Mouse (Mus musculus): ENCODE data around the gene Tab1. TPM values are rescaled to one million over a fixed set of nuclear protein-coding genes. Genes with fewer than 3 reads are reported as not detected.

Gene Tab1
- polyA plus RNA-seq, 1 experiment from 2014 or later = 12.2 TPM

GRCm38 (mm10) chr15:80182072-80182700 is 49.3 kb downstream of the Tab1 start:
- no peak overlapping the region for H3K4me3 ChIP-seq (ENCODE audit: low read depth, low read length)
- no peak overlapping the region for H3K9ac ChIP-seq (ENCODE audit: low read depth, low read length)
- no peaks in the 10 kb centered on the region for H3K9me3 ChIP-seq (replicated peaks; ENCODE audit: control insufficient read depth, low read length)
- H3K4me1 ChIP-seq (ENCODE audit: control insufficient read depth, low read depth, low read length) = peaks cover 13% of the 10 kb centered on the region
- peak; percentile 88 for ATAC-seq (ENCODE audit: low read depth)
- no peaks in the 10 kb centered on the region for H3K27me3 ChIP-seq (ENCODE audit: control insufficient read depth, insufficient read depth, low read depth, low read length)
- no peaks in the 10 kb centered on the region for H3K36me3 ChIP-seq (ENCODE audit: control insufficient read depth, insufficient read depth)
- 61% methylated on average over 4 of the region's 4 CpGs for WGBS (ENCODE audit: insufficient replicate concordance)
- H3K4me2 ChIP-seq (ENCODE audit: low read depth, low read length) = no peak overlapping the region
- peak overlapping the region; percentile 51; the same call in 1 of the 2 replicates for H3K27ac ChIP-seq (ENCODE audit: low read length)

DNA sequence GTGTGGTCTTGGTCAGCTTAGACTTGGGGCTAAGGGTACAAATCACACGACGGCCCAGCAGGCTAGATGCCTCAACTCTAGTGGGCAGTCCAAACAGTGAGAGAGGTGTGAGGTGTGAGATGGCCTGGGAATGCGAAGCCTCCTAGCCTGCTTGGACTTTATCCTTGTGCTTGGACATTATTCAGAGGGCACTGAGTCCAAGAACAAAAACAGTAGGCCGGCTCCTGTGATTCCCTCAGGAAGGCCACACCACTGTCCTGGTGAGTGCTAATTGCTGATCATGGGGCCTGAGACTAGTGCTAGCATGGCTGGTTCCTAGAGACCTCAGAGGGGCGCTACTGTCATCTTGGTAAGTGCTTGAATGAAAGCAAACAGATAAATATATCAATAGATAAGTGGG is 56.0 kb downstream of the Tab1 start:
- Histone ChIP-seq H3K4me3 (ENCODE audit: low read depth, low read length) (no peak overlapping the region), H3K9me3 (replicated peaks; ENCODE audit: control insufficient read depth, low read length) (no peaks in the 10 kb centered on the region), H3K36me3 (ENCODE audit: control insufficient read depth, insufficient read depth) (no peaks in the 10 kb centered on the region), H3K4me2 (ENCODE audit: low read depth, low read length) (no peak overlapping the region), H3K4me1 (ENCODE audit: control insufficient read depth, low read depth, low read length) (peaks cover 9% of the 10 kb centered on the region), H3K27ac (ENCODE audit: low read length) (no peak overlapping the region), H3K9ac (ENCODE audit: low read depth, low read length) (no peak overlapping the region), H3K27me3 (ENCODE audit: control insufficient read depth, insufficient read depth, low read depth, low read length) (no peaks in the 10 kb centered on the region)
- no peak for ATAC-seq (ENCODE audit: low read depth)
- 53% methylated on average over 5 of the region's 5 CpGs for WGBS (ENCODE audit: insufficient replicate concordance)

DNA sequence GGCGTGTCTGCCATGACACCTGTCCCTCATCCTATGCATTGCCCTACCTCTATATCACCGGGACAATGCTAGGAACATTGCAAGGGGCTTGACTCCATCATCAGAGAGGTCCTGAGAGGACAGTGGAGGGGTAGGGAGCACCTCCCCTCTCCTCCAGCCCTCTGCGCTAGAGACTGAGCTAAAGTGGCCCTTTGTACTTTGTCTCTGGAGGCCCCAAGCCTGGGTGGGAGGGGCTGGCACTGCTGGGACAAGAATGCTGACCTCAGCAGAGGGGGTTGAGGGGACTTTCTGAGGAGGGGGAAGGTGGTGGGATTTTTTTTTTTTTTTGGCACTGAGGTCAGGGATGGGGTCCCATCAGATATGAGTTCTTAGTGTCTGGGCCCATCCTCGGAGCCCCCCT is 57.1 kb downstream of the Tab1 start:
- 64% methylated on average over 4 of the region's 4 CpGs for WGBS (ENCODE audit: insufficient replicate concordance)
- no peak overlapping the region for H3K27ac ChIP-seq (ENCODE audit: low read length)
- peak; percentile 45; the same call in 1 of the 2 replicates for ATAC-seq (ENCODE audit: low read depth)

DNA sequence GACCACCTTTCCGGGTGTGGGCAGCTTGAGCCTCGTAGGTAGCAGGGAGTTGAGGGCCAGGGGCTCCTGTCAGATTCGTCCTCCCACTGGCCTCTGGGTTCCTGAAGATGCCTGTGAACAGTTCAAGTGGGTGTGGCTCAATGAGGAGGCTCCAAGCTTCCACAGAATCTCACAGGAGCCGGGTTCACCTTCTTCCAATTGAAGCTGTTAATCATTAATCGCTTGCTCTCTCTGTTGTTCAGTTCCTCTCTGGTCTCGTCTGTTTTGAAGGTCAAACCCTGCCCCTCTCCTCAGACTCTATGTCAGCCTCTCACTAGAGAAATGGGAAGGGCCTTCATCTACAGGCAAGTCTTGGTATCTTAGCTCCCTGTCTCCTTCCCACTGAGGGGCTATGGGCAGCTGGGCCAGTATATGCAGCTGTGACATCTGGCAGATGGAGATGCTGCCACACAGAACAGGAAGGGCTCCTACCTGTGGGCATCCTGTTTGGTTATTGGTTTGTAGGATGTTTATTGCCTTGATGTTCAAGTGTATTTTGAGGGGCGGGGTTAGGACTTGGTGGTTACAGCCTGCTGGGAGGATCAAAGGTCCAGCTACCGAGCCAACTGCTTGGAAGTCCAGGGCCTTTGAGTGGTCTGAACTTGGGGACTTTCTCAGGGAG is 58.8 kb downstream of the Tab1 start:
- no peak overlapping the region for H3K4me3 ChIP-seq (ENCODE audit: low read depth, low read length)
- no peak overlapping the region for H3K27ac ChIP-seq (ENCODE audit: low read length)
- H3K9me3 ChIP-seq (replicated peaks; ENCODE audit: control insufficient read depth, low read length) = no peaks in the 10 kb centered on the region
- H3K4me2 ChIP-seq (ENCODE audit: low read depth, low read length) = no peak overlapping the region
- peaks cover 7% of the 10 kb centered on the region for H3K4me1 ChIP-seq (ENCODE audit: control insufficient read depth, low read depth, low read length)
- ATAC-seq (ENCODE audit: low read depth) = no peak
- 39% methylated on average over 8 of the region's 8 CpGs for WGBS (ENCODE audit: insufficient replicate concordance)
- H3K9ac ChIP-seq (ENCODE audit: low read depth, low read length) = no peak overlapping the region
- no peaks in the 10 kb centered on the region for H3K36me3 ChIP-seq (ENCODE audit: control insufficient read depth, insufficient read depth)
- no peaks in the 10 kb centered on the region for H3K27me3 ChIP-seq (ENCODE audit: control insufficient read depth, insufficient read depth, low read depth, low read length)

More for the DNA sequence above, 57.1 kb downstream of the Tab1 start:
- no peaks in the 10 kb centered on the region for H3K36me3 ChIP-seq (ENCODE audit: control insufficient read depth, insufficient read depth)
- H3K9me3 ChIP-seq (replicated peaks; ENCODE audit: control insufficient read depth, low read length) = no peaks in the 10 kb centered on the region
- H3K4me1 ChIP-seq (ENCODE audit: control insufficient read depth, low read depth, low read length) = peaks cover 9% of the 10 kb centered on the region
- H3K4me2 ChIP-seq (ENCODE audit: low read depth, low read length) = no peak overlapping the region
- H3K27me3 ChIP-seq (ENCODE audit: control insufficient read depth, insufficient read depth, low read depth, low read length) = no peaks in the 10 kb centered on the region
- H3K4me3 ChIP-seq (ENCODE audit: low read depth, low read length) = no peak overlapping the region
- no peak overlapping the region for H3K9ac ChIP-seq (ENCODE audit: low read depth, low read length)

DNA sequence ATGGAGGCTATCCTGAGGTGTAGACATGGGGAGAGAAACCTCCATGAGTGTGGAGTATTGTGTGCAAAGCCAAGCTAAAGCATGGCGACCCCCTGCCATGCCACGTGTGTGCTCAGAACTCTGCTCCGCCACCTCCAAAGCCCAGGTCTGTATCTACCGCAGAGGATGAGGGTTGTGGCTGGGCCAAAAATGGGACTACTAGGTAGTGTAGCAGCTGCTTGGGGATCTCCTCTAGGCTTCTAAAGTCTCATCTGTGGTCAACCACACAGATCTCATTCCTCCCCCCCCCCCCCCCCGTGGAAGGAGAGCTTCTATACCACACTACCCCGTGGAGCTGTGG is 59.3 kb downstream of the Tab1 start:
- Histone ChIP-seq H3K4me1 (ENCODE audit: control insufficient read depth, low read depth, low read length) (peaks cover 7% of the 10 kb centered on the region), H3K9ac (ENCODE audit: low read depth, low read length) (no peak overlapping the region), H3K4me3 (ENCODE audit: low read depth, low read length) (no peak overlapping the region), H3K9me3 (replicated peaks; ENCODE audit: control insufficient read depth, low read length) (no peaks in the 10 kb centered on the region), H3K36me3 (ENCODE audit: control insufficient read depth, insufficient read depth) (no peaks in the 10 kb centered on the region), H3K27me3 (ENCODE audit: control insufficient read depth, insufficient read depth, low read depth, low read length) (no peaks in the 10 kb centered on the region), H3K27ac (ENCODE audit: low read length) (no peak overlapping the region), H3K4me2 (ENCODE audit: low read depth, low read length) (no peak overlapping the region)
- ATAC-seq (ENCODE audit: low read depth) = no peak
- 58% methylated on average over 6 of the region's 6 CpGs for WGBS (ENCODE audit: insufficient replicate concordance)

DNA sequence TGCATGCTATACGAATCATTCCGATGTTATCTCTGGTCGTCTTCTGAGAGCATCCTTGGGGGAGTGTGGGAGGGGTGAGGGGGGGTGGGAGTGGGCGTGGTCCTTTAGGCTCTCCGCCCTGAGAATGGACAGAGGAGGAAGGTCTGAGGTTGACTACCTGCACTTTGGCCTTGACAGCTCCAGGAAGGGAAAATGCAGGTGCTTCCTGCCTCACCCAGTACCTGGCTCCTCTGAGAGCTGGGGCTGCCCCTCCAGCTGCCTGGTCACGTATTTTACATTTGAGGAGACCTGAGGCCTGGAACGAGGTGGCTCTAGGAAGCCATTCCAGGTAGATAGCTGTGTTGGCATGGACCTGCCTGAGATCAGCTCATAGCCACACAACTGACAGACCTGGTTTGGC is 59.9 kb downstream of the Tab1 start:
- Histone ChIP-seq H3K36me3 (ENCODE audit: control insufficient read depth, insufficient read depth) (no peaks in the 10 kb centered on the region), H3K27ac (ENCODE audit: low read length) (no peak overlapping the region), H3K27me3 (ENCODE audit: control insufficient read depth, insufficient read depth, low read depth, low read length) (no peaks in the 10 kb centered on the region), H3K9ac (ENCODE audit: low read depth, low read length) (no peak overlapping the region), H3K4me2 (ENCODE audit: low read depth, low read length) (no peak overlapping the region), H3K4me3 (ENCODE audit: low read depth, low read length) (no peak overlapping the region), H3K4me1 (ENCODE audit: control insufficient read depth, low read depth, low read length) (peaks cover 7% of the 10 kb centered on the region), H3K9me3 (replicated peaks; ENCODE audit: control insufficient read depth, low read length) (no peaks in the 10 kb centered on the region)
- 51% methylated on average over 7 of the region's 7 CpGs for WGBS (ENCODE audit: insufficient replicate concordance)
- no peak for ATAC-seq (ENCODE audit: low read depth)

- ATAC-seq (ENCODE audit: low read depth) = no peak
- H3K27me3 ChIP-seq (ENCODE audit: control insufficient read depth, insufficient read depth, low read depth, low read length) = no peaks in the 10 kb centered on the region
- H3K4me3 ChIP-seq (ENCODE audit: low read depth, low read length) = no peak overlapping the region
- no peaks in the 10 kb centered on the region for H3K36me3 ChIP-seq (ENCODE audit: control insufficient read depth, insufficient read depth)
- no peak overlapping the region for H3K9ac ChIP-seq (ENCODE audit: low read depth, low read length)
- H3K4me2 ChIP-seq (ENCODE audit: low read depth, low read length) = no peak overlapping the region
- no peaks in the 10 kb centered on the region for H3K4me1 ChIP-seq (ENCODE audit: control insufficient read depth, low read depth, low read length)
- H3K27ac ChIP-seq (ENCODE audit: low read length) = no peak overlapping the region
- 56% methylated on average over 2 of the region's 2 CpGs for WGBS (ENCODE audit: insufficient replicate concordance)
- H3K9me3 ChIP-seq (replicated peaks; ENCODE audit: control insufficient read depth, low read length) = no peaks in the 10 kb centered on the region
These were observed 66.6 kb downstream of the Tab1 start for GRCm38 (mm10) chr15:80199556-80199955.

DNA sequence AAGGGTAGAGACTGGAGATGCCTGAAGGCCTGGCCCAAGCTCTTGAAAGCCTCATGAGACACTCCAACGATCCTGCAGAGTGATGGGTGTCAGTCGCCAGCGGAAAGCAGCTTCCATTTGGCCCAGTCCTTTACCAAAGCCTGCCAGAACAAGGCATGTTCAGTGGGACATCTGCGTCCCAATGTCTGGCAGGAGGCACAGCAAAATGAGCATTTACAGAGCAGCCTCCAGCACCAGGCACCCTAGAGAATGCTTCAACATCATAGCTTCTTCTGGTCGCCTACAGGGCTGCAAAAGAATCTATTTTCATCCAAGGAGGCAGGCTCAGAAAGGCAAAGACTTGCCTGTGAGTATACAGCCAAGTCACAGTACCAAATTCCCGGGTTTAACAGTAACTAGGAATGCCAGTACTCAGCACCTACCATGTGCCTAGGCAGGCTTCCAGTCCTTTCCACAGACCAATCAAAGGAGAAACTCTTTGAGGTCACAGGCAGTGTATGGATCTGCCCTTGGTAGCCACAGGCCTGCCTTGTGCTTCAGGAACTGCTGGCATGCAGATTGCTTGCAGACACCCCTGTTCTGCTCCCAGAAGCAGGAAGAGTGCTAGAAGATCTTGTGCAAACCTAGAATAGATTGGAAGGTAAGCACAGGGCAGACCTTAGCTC is 69.3 kb downstream of the Tab1 start:
- 51% methylated on average over 6 of the region's 6 CpGs for WGBS (ENCODE audit: insufficient replicate concordance)
- Histone ChIP-seq H3K9ac (ENCODE audit: low read depth, low read length) (no peak overlapping the region), H3K27me3 (ENCODE audit: control insufficient read depth, insufficient read depth, low read depth, low read length) (no peaks in the 10 kb centered on the region), H3K9me3 (replicated peaks; ENCODE audit: control insufficient read depth, low read length) (no peaks in the 10 kb centered on the region), H3K4me1 (ENCODE audit: control insufficient read depth, low read depth, low read length) (no peaks in the 10 kb centered on the region), H3K27ac (ENCODE audit: low read length) (no peak overlapping the region), H3K4me3 (ENCODE audit: low read depth, low read length) (no peak overlapping the region), H3K36me3 (ENCODE audit: control insufficient read depth, insufficient read depth) (no peaks in the 10 kb centered on the region), H3K4me2 (ENCODE audit: low read depth, low read length) (no peak overlapping the region)
- ATAC-seq (ENCODE audit: low read depth) = no peak

- Histone ChIP-seq H3K4me1 (ENCODE audit: control insufficient read depth, low read depth, low read length) (no peaks in the 10 kb centered on the region), H3K27me3 (ENCODE audit: control insufficient read depth, insufficient read depth, low read depth, low read length) (no peaks in the 10 kb centered on the region), H3K9ac (ENCODE audit: low read depth, low read length) (no peak overlapping the region), H3K36me3 (ENCODE audit: control insufficient read depth, insufficient read depth) (no peaks in the 10 kb centered on the region), H3K27ac (ENCODE audit: low read length) (no peak overlapping the region), H3K4me2 (ENCODE audit: low read depth, low read length) (no peak overlapping the region), H3K4me3 (ENCODE audit: low read depth, low read length) (no peak overlapping the region), H3K9me3 (replicated peaks; ENCODE audit: control insufficient read depth, low read length) (no peaks in the 10 kb centered on the region)
- WGBS (ENCODE audit: insufficient replicate concordance) = 24% methylated on average over 4 of the region's 4 CpGs
- no peak for ATAC-seq (ENCODE audit: low read depth)
These were observed 70.5 kb downstream of the Tab1 start for GRCm38 (mm10) chr15:80203406-80203805.

Data from liver, embryonic 16.5 days (tissue).